Mouse (Mus musculus): ENCODE results near the gene Sumo1.

- TF ChIP-seq ZC3H11A (IDR thresholded peaks at IDR 0.05; ENCODE audit: borderline replicate concordance, low read depth, low read length) = no peak
- TF ChIP-seq MAFK (IDR thresholded peaks at IDR 0.05; ENCODE audit: insufficient read depth, low read depth, low read length) = no peak
- TF ChIP-seq HCFC1 (IDR thresholded peaks at IDR 0.05; ENCODE audit: borderline replicate concordance, insufficient read depth, low read length) = no peak
- TF ChIP-seq ZNF384 (IDR thresholded peaks at IDR 0.05; ENCODE audit: low read depth, low read length) = no peak
Observed at GRCm38 (mm10) chr1:59698207-59698606, 27.6 kb upstream of the Sumo1 start.
